Mouse (Mus musculus): ENCODE measurements around the gene Flot2. TPM values are rescaled to one million over a fixed set of nuclear protein-coding genes. Genes with fewer than 3 reads are reported as not detected.
A peak's percentile ranks its signal among the peaks of the same experiment; 100 is the strongest.
"Not testable (repeated sequence)": the region's sequence is repeated elsewhere in the genome, so short reads cannot be mapped to it uniquely, and the experiment has no call there.

The Flot2 gene
- polyA plus RNA-seq (2017; shearing (Covaris generic)), result 10 to 100 TPM; 23.2 to 28.6 TPM

DNA sequence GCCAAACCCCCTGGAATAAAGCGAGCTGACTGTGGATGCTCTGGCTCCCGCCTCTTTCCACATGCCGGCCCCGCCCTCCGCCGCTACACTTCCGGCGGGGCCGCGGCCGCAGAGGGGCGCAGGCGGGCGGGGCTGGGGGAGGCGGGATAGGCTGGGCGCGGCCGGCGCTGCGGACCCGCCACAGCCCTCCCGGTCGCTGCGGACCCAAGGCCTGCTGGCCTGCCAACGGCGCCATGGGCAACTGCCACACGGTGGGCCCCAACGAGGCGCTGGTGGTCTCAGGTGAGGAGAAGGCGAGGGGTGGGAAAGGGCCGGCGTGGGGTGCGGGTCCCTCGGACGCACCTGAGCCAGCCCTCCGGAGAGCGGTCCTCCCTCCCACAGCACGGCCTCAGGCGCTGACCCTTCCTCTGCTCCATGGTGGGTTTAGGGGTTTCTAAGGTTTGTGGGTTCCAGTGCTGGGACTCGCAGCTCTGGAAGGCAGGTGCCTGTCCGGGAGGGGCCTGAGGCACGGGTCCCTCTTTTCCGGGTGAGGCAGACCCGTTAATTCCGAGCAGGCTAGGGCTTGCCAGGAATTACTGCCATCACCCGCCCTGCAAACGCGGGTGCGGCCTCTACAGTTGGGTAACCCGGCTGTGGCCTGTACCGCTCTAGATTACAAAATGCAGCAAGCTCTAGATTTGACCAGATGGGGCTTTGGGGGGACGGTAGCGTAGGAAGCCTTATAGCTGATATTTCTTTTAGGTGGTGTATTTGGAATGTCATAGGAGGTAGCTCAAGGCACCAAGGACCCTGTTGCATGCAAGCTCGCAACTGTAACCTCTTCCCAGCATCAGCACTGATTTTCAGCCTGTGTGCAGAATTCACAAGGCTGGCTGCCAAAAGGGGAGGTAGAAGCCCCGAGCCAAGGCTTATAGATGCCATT is at the start of gene Flot2:
Gene Flot2, plus strand, starts transcription at position 101 of the 922 bp plus-strand sequence.
- ATAC-seq, result peak; percentile 81

DNA sequence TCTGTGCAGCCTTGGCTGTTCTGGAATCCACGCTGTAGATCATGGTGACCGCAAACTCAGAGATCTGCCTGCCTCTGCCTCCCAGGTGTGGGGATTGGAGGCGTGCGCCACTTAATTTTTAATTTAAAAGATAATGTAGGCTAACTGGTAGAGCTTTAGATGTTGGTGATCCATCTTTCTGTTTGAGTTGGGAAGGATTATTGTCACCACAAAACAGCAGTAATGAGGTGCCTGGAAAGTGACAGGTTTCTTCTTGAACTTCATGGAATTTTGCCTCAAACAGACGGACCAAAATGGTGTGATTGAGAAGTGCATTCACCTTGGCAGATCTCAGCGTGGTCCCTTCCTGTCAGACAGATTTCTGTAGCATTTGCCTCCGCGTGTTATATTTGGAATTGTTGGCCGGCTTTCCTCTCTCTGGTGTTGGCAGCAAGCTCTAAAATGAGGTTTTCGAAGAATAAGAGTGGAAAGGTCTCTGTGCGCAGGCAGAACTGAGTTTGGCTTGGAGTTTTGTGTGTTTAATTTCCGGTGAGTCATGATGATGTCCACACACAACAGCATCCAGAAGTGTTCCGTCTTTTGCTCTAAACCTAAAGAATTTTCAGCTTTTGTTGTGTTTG is 48.5 kb upstream of the Flot2 start:
- ATAC-seq, result no peak

DNA sequence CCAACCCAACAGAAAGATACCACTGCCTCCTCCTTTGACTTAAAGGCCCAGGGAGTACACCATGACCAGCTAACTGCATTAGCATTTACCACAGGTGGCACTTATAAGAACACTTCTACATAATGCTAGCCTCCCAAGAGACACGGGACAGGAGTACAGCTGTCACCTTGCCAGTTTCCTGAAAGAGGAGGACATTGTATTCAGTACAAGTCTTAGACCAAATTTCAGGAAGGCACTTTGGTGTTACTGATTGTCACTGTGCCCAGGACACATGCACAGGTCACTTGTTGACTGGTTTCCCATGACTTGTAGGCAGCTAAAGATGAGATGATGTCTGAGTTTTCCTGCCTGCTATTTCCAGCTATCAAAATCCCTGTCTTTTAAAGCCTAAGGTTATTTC is 42.2 kb upstream of the Flot2 start:
- no peak for ATAC-seq

- ATAC-seq, result no peak
Observed at GRCm38 (mm10) chr11:78006446-78006845, 31.3 kb upstream of the Flot2 start.

DNA sequence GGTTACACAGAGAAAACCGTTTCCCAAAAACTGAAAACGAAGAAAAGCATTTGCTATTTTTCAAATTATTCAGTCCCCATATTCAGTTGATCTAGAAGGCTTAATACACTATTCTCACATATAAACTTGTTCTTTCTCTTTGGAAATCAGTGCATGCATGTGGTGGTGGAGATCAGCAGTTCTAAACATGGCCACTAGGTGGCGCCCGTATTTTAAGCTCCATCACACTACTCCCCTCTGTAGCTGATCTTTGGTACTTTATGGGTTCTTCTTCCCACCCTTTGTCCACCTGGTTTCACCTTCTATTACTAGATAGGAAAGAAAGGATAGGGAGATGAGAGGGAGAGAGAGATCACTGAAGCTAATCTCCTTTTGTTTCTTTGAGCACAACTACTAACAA is 18.1 kb upstream of the Flot2 start:
- ATAC-seq, result peak; percentile 49

GRCm38 (mm10) chr11:78023607-78024006 is 14.1 kb upstream of the Flot2 start:
- ATAC-seq, result peak; percentile 19

DNA sequence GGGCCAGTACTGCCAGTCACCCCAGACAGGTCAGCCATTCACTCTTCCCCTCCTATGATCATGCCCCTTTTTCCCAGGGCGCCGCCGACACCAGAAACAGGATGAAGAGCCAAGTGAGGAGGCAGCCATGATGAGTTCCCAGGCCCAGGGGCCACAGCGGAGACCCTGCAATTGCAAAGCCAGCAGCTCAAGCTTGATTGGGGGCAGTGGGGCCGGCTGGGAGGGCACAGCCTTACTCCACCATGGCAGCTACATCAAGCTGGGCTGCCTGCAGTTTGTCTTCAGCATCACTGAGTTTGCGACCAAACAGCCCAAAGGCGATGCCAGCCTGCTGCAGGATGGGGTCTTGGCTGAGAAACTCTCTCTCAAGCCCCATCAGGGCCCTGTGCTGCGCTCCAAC is 8.5 kb upstream of the Flot2 start:
- no peak for ATAC-seq

- no peak for ATAC-seq
Observed at GRCm38 (mm10) chr11:78030600-78030999, 7.1 kb upstream of the Flot2 start.

- no peak for ATAC-seq
Observed at GRCm38 (mm10) chr11:78031389-78031788, 6.3 kb upstream of the Flot2 start.

- ATAC-seq, result peak; percentile 78
Observed at GRCm38 (mm10) chr11:78031947-78032808, 5.6 kb upstream of the Flot2 start, which contains the start of gene Dhrs13. Gene Dhrs13 (plus strand): TSS chr11:78032280.

DNA sequence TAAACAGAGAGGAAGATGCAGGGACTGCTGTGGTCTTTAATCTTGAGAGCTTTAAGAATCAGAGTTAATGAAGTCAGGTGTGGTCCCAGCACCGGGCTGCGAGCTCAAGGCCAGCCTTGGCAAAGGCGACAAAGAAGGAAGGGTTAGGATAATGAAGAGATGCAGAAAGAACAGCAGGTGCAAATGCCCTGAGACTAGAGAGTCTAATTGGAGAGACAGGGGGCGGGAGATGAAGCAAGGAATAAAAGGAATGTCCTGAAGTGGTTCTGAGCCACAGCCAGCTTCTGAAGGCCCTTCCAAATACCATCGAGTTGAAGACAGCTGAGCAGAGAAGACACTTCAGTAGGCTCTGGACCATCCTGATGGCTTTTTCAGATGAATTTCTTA is 4.9 kb upstream of the Flot2 start:
- ATAC-seq, result no peak

DNA sequence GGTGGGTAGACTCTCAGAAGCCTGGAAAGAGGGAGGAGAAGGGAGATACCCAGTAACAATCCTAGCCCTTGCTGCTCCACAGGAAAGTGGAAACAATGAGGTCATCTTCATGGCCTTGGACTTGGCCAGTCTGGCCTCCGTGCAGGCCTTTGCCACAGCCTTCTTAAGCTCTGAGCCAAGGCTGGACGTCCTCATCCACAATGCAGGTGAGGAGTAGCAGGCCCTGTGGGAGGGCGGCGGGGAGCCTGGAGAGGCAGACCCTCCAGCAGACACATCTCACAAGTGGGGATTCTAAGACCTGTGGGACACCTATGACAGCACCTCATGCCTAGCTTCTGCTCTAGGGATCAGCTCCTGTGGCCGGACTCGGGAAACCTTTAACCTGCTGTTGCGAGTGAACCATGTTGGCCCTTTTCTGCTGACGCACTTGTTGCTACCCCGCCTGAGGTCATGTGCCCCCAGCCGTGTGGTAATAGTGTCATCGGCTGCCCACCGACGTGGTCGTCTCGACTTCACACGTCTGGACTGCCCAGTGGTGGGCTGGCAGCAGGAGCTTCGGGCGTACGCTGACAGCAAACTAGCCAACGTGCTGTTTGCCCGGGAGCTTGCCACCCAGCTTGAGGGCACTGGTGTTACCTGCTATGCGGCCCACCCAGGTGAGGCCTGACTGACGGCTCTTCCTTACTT is 3.7 kb upstream of the Flot2 start:
- no peak for ATAC-seq

DNA sequence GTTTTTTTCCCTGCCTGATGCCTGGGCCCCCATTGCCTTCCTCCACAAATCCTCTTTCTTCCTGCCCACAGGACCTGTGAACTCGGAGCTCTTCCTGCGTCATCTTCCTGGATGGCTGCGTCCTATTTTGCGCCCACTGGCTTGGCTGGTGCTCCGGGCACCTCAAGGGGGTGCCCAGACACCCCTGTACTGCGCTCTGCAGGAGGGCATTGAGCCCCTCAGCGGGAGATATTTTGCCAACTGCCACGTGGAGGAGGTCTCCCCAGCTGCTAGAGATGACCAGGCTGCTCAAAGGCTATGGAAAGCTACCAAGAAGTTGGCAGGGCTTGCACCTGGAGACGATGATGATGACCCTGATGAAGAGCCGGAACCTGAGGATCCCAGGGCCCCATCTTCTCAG is 940 bp upstream of the Flot2 start:
- ATAC-seq, result no peak

GRCm38 (mm10) chr11:78040878-78041277 is 3.1 kb downstream of the Flot2 start:
- no peak for ATAC-seq

DNA sequence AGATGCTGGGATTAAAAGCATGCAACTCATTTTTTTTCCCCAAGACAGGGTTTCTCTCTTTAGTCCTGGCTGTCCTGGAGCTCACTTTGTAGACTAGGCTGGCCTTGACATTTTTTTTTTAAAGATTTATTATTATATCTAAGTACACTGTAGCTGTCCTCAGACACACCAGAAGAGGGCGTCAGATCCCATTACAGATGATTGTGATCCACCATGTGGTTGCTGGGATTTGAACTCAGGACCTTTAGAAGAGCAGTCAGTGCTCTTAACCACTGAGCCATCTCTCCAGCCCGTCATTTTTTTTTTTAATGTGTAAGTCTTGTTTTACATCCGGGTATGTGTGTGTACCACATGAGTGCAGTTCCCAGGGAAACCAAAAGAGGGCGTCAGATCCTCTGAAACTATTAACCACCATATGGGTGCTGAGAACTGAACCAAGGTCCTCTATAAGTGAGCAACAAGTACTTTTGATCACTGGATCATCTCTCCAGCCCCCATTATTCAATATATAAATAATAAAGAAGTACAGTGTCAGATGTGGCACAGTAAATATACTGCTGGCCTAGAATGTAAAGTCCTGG is 4.6 kb downstream of the Flot2 start:
- not testable (repeated sequence) for ATAC-seq

DNA sequence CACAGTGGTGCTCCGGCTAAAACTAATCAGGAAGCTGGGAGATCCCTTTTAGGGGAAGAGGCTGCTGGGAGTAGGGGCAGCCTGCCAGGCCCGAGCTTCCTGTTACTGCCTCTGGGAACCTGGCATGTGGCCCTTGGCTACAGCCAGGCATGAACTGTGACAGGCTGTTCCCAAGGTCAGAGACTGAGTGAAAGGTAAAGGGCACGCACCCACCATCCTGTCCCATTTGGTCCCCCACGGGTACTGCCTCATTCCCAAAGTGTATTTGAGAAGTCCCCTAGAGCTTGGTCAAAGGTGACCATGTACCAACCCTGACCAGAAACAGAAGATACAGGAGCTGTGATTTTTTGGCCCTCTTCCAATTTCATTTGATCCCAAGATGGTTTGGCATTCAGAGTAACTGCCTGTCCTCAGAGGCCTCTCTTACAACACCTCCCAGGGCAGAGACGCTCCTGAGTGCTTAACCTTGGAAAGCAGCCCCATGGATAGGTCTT is 7.1 kb downstream of the Flot2 start:
- no peak for ATAC-seq

DNA sequence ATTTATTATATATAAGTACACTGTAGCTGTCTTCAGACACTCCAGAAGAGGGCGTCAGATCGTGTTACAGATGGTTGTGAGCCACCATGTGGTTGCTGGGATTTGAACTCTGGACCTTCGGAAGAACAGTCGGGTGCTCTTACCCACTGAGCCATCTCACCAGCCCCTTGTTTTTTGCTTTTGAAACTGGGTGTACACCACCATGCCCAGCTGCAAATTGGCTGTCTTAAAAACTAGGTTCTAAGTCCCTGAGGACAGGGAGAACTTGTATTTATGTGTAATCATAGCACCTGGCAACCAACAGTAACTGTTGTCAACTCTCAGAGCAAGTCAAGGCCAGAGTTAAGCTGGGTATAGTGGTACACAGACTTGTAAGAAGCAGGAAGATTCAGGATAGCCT is 10.9 kb downstream of the Flot2 start:
- not testable (repeated sequence) for ATAC-seq

- no peak for ATAC-seq
Observed at GRCm38 (mm10) chr11:78053078-78053477, 15.3 kb downstream of the Flot2 start.

GRCm38 (mm10) chr11:78056946-78057345 is 19.2 kb downstream of the Flot2 start:
- ATAC-seq, result no peak

GRCm38 (mm10) chr11:78059833-78060757 is 22.4 kb downstream of the Flot2 start:
- no peak for ATAC-seq

- no peak for ATAC-seq
Observed at GRCm38 (mm10) chr11:78062563-78062962, 24.8 kb downstream of the Flot2 start.

Measured in activated CD4-positive, CD25-positive, alpha-beta regulatory T cell, adult 4 months (primary cell).